Mouse (Mus musculus) embryonic stem cell, embryonic (primary cell): ENCODE data around the gene Dhrs1.

Experiments used
- CTCF ChIA-PET, 4 experiments: fragments of 300-600 bp in 2 of 4; fragments of 350-600 bp in 2 of 4; sonication (Branson Sonifier 250); formaldehyde crosslinking; loops; one replicate each; lab custom pipeline; 2022; ENCODE audit warnings: inconsistent platforms in 2 of 4; lab: Charles Lee
- POLR2A ChIA-PET, 4 experiments: fragments of 300-600 bp in 2 of 4; fragments of 350-600 bp in 2 of 4; sonication (Branson Sonifier 250); formaldehyde crosslinking; loops; one replicate each; lab custom pipeline; 2022; ENCODE audit warnings: antibody characterized with exemption in 4 of 4, inconsistent platforms in 1 of 4; lab: Charles Lee

Gene Dhrs1

GRCm38 (mm10) chr14:55745180-55745860 is at the start of gene Dhrs1, which contains the start of gene Nop9:
Gene Dhrs1, minus strand, starts transcription at chr14:55745690.
Gene Nop9, plus strand, starts transcription at chr14:55745693.
- ChIA-PET CTCF (interaction anchor here in 3 of 4 experiments (0.5 to 3.2 kb wide), 18 partner anchors 12 to 1218 kb away, joined by 3 to 45 read pairs (median 4); partner anchors contain the start of genes Tinf2 (in 2 of the 3), A730061H03Rik (in 1 of the 3), Ltb4r2 (in 1 of the 3) and Psme2 (in 1 of the 3)), POLR2A (interaction anchor here in 3 of 4 experiments (0.6 to 4.4 kb wide), 24 partner anchors 9 to 234 kb away, joined by 3 to 34 read pairs (median 4); partner anchors contain the start of genes Tinf2 (in 3 of the 3), Gmpr2 (in 2 of the 3), Mdp1 (in 2 of the 3) and Nedd8 (in 2 of the 3))

- ChIA-PET CTCF (no interaction called here), POLR2A (interaction anchor here in 1 of 4 experiments (1.4 kb wide), 1 partner anchor 112 kb away, joined by 3 read pairs; no protein-coding TSS in a partner anchor)
Observed at GRCm38 (mm10) chr14:55793946-55794345, 48.5 kb upstream of the Dhrs1 start.

- POLR2A ChIA-PET, result interaction anchor here in 1 of 4 experiments (1.4 kb wide), 1 partner anchor 113 kb away, joined by 3 read pairs; no protein-coding TSS in a partner anchor
- CTCF ChIA-PET, result no interaction called here
Observed at GRCm38 (mm10) chr14:55793461-55793860, 48.0 kb upstream of the Dhrs1 start.

- ChIA-PET CTCF (interaction anchor here in 3 of 4 experiments (0.5 to 2.1 kb wide), 23 partner anchors 9 to 764 kb away, joined by 3 to 10 read pairs (median 3); partner anchors contain the start of genes Gmpr2 (in 1 of the 3), Nedd8 (in 1 of the 3), Nynrin (in 1 of the 3) and Tinf2 (in 1 of the 3)), POLR2A (interaction anchor here (0.6 to 1.9 kb wide), 27 partner anchors 9 to 228 kb away, joined by 3 to 6 read pairs (median 4); partner anchors contain the start of genes Gmpr2 (in 2 of the 4), Ltb4r2 (in 2 of the 4), Nedd8 (in 2 of the 4) and Nfatc4 (in 2 of the 4))
Observed at GRCm38 (mm10) chr14:55788256-55789050, 43.0 kb upstream of the Dhrs1 start, which contains the start of gene Ripk3. Gene Ripk3, minus strand, starts transcription at chr14:55788865.

- ChIA-PET POLR2A (interaction anchor here (0.9 to 1.9 kb wide), 25 partner anchors 9 to 228 kb away, joined by 3 to 6 read pairs (median 4); partner anchors contain the start of genes Gmpr2 (in 2 of the 4), Ltb4r2 (in 2 of the 4), Nedd8 (in 2 of the 4) and Nfatc4 (in 2 of the 4)), CTCF (interaction anchor here in 3 of 4 experiments (0.9 to 2.1 kb wide), 17 partner anchors 9 to 763 kb away, joined by 3 to 10 read pairs (median 4); partner anchors contain the start of genes Gmpr2 (in 1 of the 3) and Nedd8 (in 1 of the 3))
Observed at GRCm38 (mm10) chr14:55787731-55788130, 42.2 kb upstream of the Dhrs1 start.

GRCm38 (mm10) chr14:55785195-55785594 is 39.7 kb upstream of the Dhrs1 start:
- CTCF ChIA-PET, result interaction anchor here in 3 of 4 experiments (0.6 to 1.3 kb wide), 8 partner anchors 38 to 926 kb away, joined by 3 to 6 read pairs (median 4); partner anchors contain the start of gene Tinf2 (in 1 of the 3)
- POLR2A ChIA-PET, result interaction anchor here in 2 of 4 experiments (0.6 to 2.3 kb wide), 6 partner anchors 17 to 344 kb away, joined by 3 to 7 read pairs (median 4); partner anchors contain the start of genes A730061H03Rik (in 1 of the 2) and Dcaf11 (in 1 of the 2)

GRCm38 (mm10) chr14:55783958-55784235 is 38.4 kb upstream of the Dhrs1 start, which contains the start of gene Adcy4:
Gene Adcy4, minus strand, starts transcription at chr14:55784095.
- ChIA-PET POLR2A (interaction anchor here in 2 of 4 experiments (0.6 to 1.8 kb wide), 6 partner anchors 52 to 690 kb away, joined by 3 to 5 read pairs (median 3); partner anchors contain the start of genes A730061H03Rik (in 1 of the 2), Rabggta (in 1 of the 2) and Thtpa (in 1 of the 2)), CTCF (interaction anchor here in 3 of 4 experiments (0.8 to 1.9 kb wide), 12 partner anchors 13 to 287 kb away, joined by 3 to 5 read pairs (median 3); partner anchors contain the start of genes A730061H03Rik (in 1 of the 3), Gmpr2 (in 1 of the 3), Nedd8 (in 1 of the 3) and Nynrin (in 1 of the 3))

GRCm38 (mm10) chr14:55783171-55783957 is 37.9 kb upstream of the Dhrs1 start:
- POLR2A ChIA-PET, result interaction anchor here in 2 of 4 experiments (0.5 to 1.8 kb wide), 8 partner anchors 52 to 1332 kb away, joined by 3 to 5 read pairs (median 3); partner anchors contain the start of genes A730061H03Rik (in 1 of the 2), Khnyn (in 1 of the 2), Rabggta (in 1 of the 2) and Thtpa (in 1 of the 2)

GRCm38 (mm10) chr14:55782361-55782960 is 37.0 kb upstream of the Dhrs1 start:
- ChIA-PET POLR2A (interaction anchor here in 3 of 4 experiments (0.7 to 1.8 kb wide), 8 partner anchors 29 to 222 kb away, joined by 3 to 5 read pairs (median 4); partner anchors contain the start of genes A730061H03Rik (in 1 of the 3), Rabggta (in 1 of the 3) and Sdr39u1 (in 1 of the 3)), CTCF (interaction anchor here in 2 of 4 experiments (1.0 to 2.3 kb wide), 10 partner anchors 14 to 285 kb away, joined by 3 to 14 read pairs (median 4); partner anchors contain the start of gene Ltb4r2 (in 1 of the 2))

More at GRCm38 (mm10) chr14:55783171-55783957, 37.9 kb upstream of the Dhrs1 start:
- CTCF ChIA-PET, result interaction anchor here in 3 of 4 experiments (0.5 to 1.9 kb wide), 13 partner anchors 13 to 351 kb away, joined by 3 to 5 read pairs (median 3); partner anchors contain the start of genes A730061H03Rik (in 1 of the 3), Dhrs4 (in 1 of the 3), Gmpr2 (in 1 of the 3) and Nedd8 (in 1 of the 3)

- CTCF ChIA-PET, result interaction anchor here in 3 of 4 experiments (0.6 to 2.3 kb wide), 35 partner anchors 9 to 284 kb away, joined by 3 to 14 read pairs (median 3); partner anchors contain the start of genes Ltb4r2 (in 2 of the 3), Nfatc4 (in 1 of the 3), Psme2 (in 1 of the 3) and Rnf31 (in 1 of the 3)
- POLR2A ChIA-PET, result interaction anchor here in 2 of 4 experiments (0.9 to 3.8 kb wide), 12 partner anchors 10 to 230 kb away, joined by 3 to 12 read pairs (median 4); partner anchors contain the start of genes Gmpr2 (in 1 of the 2), Nedd8 (in 1 of the 2), Rabggta (in 1 of the 2) and Sdr39u1 (in 1 of the 2)
Observed at GRCm38 (mm10) chr14:55781310-55781709, 35.8 kb upstream of the Dhrs1 start.

- CTCF ChIA-PET, result interaction anchor here in 2 of 4 experiments (0.8 to 2.3 kb wide), 24 partner anchors 8 to 534 kb away, joined by 3 to 14 read pairs (median 4); partner anchors contain the start of genes Ltb4r2 (in 2 of the 2), Mdp1 (in 1 of the 2) and Nfatc4 (in 1 of the 2)
- POLR2A ChIA-PET, result interaction anchor here in 2 of 4 experiments (1.0 to 3.8 kb wide), 11 partner anchors 9 to 229 kb away, joined by 3 to 12 read pairs (median 3); partner anchors contain the start of genes Gmpr2 (in 1 of the 2), Nedd8 (in 1 of the 2) and Rabggta (in 1 of the 2)
Observed at GRCm38 (mm10) chr14:55780736-55781135, 35.2 kb upstream of the Dhrs1 start.

GRCm38 (mm10) chr14:55779656-55780055 is 34.2 kb upstream of the Dhrs1 start:
- POLR2A ChIA-PET, result interaction anchor here in 3 of 4 experiments (0.9 to 3.8 kb wide), 11 partner anchors 8 to 107 kb away, joined by 3 to 12 read pairs (median 4); partner anchors contain the start of genes Gmpr2 (in 1 of the 3), Ltb4r2 (in 1 of the 3), Nedd8 (in 1 of the 3) and Rabggta (in 1 of the 3)

GRCm38 (mm10) chr14:55778686-55779085 is 33.2 kb upstream of the Dhrs1 start:
- ChIA-PET POLR2A (interaction anchor here in 3 of 4 experiments (0.6 to 3.8 kb wide), 8 partner anchors 9 to 1918 kb away, joined by 3 to 12 read pairs (median 4); partner anchors contain the start of genes Ltb4r2 (in 1 of the 3), Psme2 (in 1 of the 3), Rabggta (in 1 of the 3) and Rnf31 (in 1 of the 3)), CTCF (interaction anchor here (0.6 to 1.5 kb wide), 9 partner anchors 9 to 511 kb away, joined by 3 to 5 read pairs (median 3); partner anchors contain the start of genes Ripk3 (in 2 of the 4), Dhrs1 (in 1 of the 4), Gmpr2 (in 1 of the 4) and Ltb4r2 (in 1 of the 4))

More at GRCm38 (mm10) chr14:55779656-55780055, 34.2 kb upstream of the Dhrs1 start:
- CTCF ChIA-PET, result interaction anchor here (0.6 to 2.1 kb wide), 11 partner anchors 8 to 119 kb away, joined by 3 to 9 read pairs (median 4); partner anchors contain the start of genes Gmpr2 (in 1 of the 4), Mdp1 (in 1 of the 4), Nedd8 (in 1 of the 4) and Ripk3 (in 1 of the 4)

GRCm38 (mm10) chr14:55777806-55778205 is 32.3 kb upstream of the Dhrs1 start:
- ChIA-PET POLR2A (interaction anchor here in 2 of 4 experiments (0.6 to 3.8 kb wide), 6 partner anchors 8 to 1917 kb away, joined by 3 to 12 read pairs (median 3); partner anchors contain the start of genes Psme2 (in 1 of the 2) and Rnf31 (in 1 of the 2)), CTCF (interaction anchor here in 2 of 4 experiments (0.9 to 1.6 kb wide), 6 partner anchors 10 to 106 kb away, joined by 3 to 5 read pairs (median 4); partner anchors contain the start of genes Dhrs1 (in 1 of the 2), Nop9 (in 1 of the 2) and Ripk3 (in 1 of the 2))
